Mouse (Mus musculus) intestine, embryonic 15.5 days (tissue): ENCODE data around the gene Erbb4. TPM values are rescaled to one million over a fixed set of nuclear protein-coding genes. Genes with fewer than 3 reads are reported as not detected.

Experiments
- ATAC-seq: fragments of 200-750 bp; cut with Nextera tagmentation; 2 replicates; pipeline ENCODE4 v1.8.0; 2017; ENCODE audit warnings: moderate TSS enrichment, moderate library complexity
- H3K27ac ChIP-seq: fragments of 300-500 bp; sonication (generic); 2 replicates; pipeline ENCODE4 v1.5.1; 2015; ENCODE audit warnings: mild to moderate bottlenecking, inconsistent platforms
- H3K27me3 ChIP-seq: fragments of 300-500 bp; sonication (generic); replicated peaks from 2 replicates; pipeline ENCODE4 v1.6.1; 2015; ENCODE audit warnings: inconsistent platforms
- H3K36me3 ChIP-seq: fragments of 300-500 bp; sonication (generic); 2 replicates; pipeline ENCODE4 v1.6.1; 2015; ENCODE audit warnings: inconsistent platforms
- H3K4me1 ChIP-seq: fragments of 300-500 bp; sonication (generic); replicated peaks from 2 replicates; pipeline ENCODE4 v1.6.1; 2015; ENCODE audit warnings: inconsistent platforms
- H3K4me2 ChIP-seq: fragments of 300-500 bp; sonication (generic); replicated peaks from 2 replicates; pipeline ENCODE4 v1.6.1; 2015; ENCODE audit warnings: mild to moderate bottlenecking, inconsistent platforms
- H3K4me3 ChIP-seq: fragments of 300-500 bp; sonication (generic); replicated peaks from 2 replicates; pipeline ENCODE4 v1.5.1; 2015; ENCODE audit warnings: inconsistent platforms
- H3K9ac ChIP-seq: fragments of 300-500 bp; sonication (generic); 2 replicates; pipeline ENCODE4 v1.6.1; 2015; ENCODE audit warnings: inconsistent platforms
- H3K9me3 ChIP-seq: fragments of 300-500 bp; sonication (generic); 2 replicates; pipeline ENCODE4 v1.6.1; 2016; ENCODE audit warnings: inconsistent platforms
- WGBS: fragments of 180-500 bp; shearing (Covaris S2); methylation state at CpG from one replicate; pipeline ENCODE4 v1.1.7; 2015; 5-methylcytosine and 5-hydroxymethylcytosine counted together
- polyA plus RNA-seq: library from polyadenylated mRNA; unstranded; fragments of >200 nt; fragmentation: Nextera tagmentation; extraction: Ambion mirVana; gene quantifications from 2 replicates; pipeline ENCODE4 v1.2.1, GENCODE M21; 2015

The Erbb4 gene
- polyA plus RNA-seq, 1 experiment from 2014 or later = 0.03 TPM

DNA sequence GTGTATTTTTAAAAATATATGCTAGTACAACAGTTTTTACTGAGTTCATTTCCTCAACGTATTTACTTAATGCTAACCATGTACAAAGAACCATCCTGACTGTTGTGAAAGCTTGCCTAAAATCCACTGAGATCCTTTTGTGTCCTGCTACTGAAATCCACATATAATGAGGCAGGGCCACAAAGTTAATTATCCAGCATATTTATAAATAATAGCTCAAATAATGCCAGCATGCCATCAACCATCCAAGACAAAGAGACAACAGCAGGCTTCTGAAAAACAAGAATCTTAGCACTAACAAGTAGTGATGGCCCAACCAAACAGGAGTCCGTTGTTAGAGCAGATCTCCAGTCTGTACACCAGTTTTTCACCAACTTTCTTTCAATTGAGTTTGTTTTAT lies 215.8 kb downstream of the Erbb4 start:
- Histone ChIP-seq H3K27me3 (no peaks in the 10 kb centered on the region), H3K9me3 (no peaks in the 10 kb centered on the region), H3K4me1 (no peaks in the 10 kb centered on the region), H3K4me3 (no peak overlapping the region), H3K9ac (no peak overlapping the region), H3K4me2 (no peak overlapping the region), H3K36me3 (no peaks in the 10 kb centered on the region), H3K27ac (no peak overlapping the region)
- no peak for ATAC-seq
- 77% methylated on average over 2 of the region's 2 CpGs for WGBS

DNA sequence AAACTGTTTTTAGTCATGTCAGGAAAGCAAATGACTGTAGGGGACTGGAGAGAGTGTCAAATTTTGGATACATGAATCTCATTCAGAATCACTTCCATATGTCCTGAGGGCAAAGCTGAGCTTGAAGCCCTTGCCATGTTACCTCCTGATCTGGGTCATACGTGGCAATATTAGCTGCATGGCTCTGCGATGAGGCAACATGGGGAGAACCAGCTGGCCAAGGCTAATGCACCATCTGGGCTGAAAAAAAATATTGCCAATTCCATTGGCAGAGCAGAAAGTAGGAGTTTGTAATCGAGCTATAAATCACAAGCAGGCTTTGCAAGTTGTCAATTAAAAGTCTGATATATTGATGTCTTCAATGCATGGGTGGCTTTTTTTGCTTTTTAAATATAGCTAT lies 221.0 kb downstream of the Erbb4 start:
- H3K9ac ChIP-seq = no peak overlapping the region

GRCm38 (mm10) chr1:68874954-68875353 lies 232.9 kb downstream of the Erbb4 start:
- Histone ChIP-seq H3K27me3 (no peaks in the 10 kb centered on the region), H3K4me3 (no peak overlapping the region), H3K36me3 (no peaks in the 10 kb centered on the region), H3K4me1 (no peaks in the 10 kb centered on the region), H3K9me3 (no peaks in the 10 kb centered on the region), H3K9ac (no peak overlapping the region), H3K4me2 (no peak overlapping the region), H3K27ac (no peak overlapping the region)
- no peak for ATAC-seq
- WGBS = 70% methylated on average over 8 of the region's 8 CpGs

More for the DNA sequence above, 221.0 kb downstream of the Erbb4 start:
- H3K4me3 ChIP-seq = no peak overlapping the region
- H3K9me3 ChIP-seq = no peaks in the 10 kb centered on the region
- no peak for ATAC-seq
- H3K4me1 ChIP-seq = no peaks in the 10 kb centered on the region
- H3K4me2 ChIP-seq = no peak overlapping the region
- 66% methylated on average over 3 of the region's 3 CpGs for WGBS
- no peak overlapping the region for H3K27ac ChIP-seq
- no peaks in the 10 kb centered on the region for H3K27me3 ChIP-seq
- no peaks in the 10 kb centered on the region for H3K36me3 ChIP-seq

DNA sequence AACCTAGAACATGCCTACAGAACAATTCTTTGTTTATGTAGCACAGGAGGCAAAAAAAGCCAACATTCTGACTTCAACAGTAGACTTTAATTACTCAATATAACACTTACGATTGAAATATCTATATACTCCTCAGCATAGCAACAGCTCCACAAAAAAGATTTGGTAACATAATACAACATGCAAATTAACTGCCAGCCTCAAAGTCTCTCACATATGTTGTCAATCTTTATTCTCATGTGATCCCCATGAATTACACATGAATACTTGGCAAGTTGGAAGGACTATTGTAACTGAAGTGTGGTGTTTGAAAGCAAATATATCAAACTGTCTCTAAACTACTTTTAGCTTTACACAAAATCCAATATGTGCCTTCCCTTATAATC lies 234.2 kb downstream of the Erbb4 start:
- H3K27ac ChIP-seq = no peak overlapping the region
- no peaks in the 10 kb centered on the region for H3K36me3 ChIP-seq
- no peak overlapping the region for H3K4me3 ChIP-seq
- H3K4me1 ChIP-seq = no peaks in the 10 kb centered on the region
- H3K4me2 ChIP-seq = no peak overlapping the region
- ATAC-seq = no peak
- no peak overlapping the region for H3K9ac ChIP-seq
- WGBS = 84% methylated on average over 1 of the region's 1 CpGs
- H3K9me3 ChIP-seq = no peaks in the 10 kb centered on the region
- no peaks in the 10 kb centered on the region for H3K27me3 ChIP-seq

DNA sequence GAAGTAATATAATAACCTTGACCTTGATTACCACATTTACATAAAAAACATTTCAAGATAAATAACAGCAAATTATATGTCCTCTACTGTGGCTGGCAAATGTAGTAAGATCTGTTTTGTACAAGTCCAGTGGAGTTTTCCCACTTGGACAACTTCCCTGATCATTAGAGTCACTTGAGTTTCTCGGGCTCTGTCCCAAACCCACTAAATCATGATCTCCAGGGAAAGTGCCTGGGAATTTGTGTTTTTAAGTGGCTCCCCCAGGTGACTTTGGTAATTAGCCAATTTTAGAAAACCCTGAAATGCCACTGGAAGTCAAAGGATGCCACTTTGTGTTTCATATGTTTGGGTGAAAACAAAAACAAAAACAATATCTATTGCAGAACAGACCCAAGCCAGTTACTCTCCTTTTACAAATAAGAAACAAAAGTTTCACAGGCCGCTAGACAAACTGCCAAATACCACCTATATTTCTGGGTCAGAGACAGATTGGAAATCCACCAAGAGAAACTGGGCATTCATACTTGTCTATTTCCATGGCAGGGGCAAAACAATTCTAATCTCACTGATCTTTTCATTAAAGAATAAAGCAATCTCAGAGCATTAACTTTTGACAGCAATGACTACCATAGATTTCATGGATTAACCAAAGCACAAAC lies 234.8 kb downstream of the Erbb4 start:
- H3K27ac ChIP-seq = no peak overlapping the region
- no peak overlapping the region for H3K9ac ChIP-seq
- 78% methylated on average over 2 of the region's 2 CpGs for WGBS
- H3K4me2 ChIP-seq = no peak overlapping the region
- ATAC-seq = no peak
- H3K36me3 ChIP-seq = no peaks in the 10 kb centered on the region
- no peaks in the 10 kb centered on the region for H3K4me1 ChIP-seq
- no peaks in the 10 kb centered on the region for H3K27me3 ChIP-seq
- no peak overlapping the region for H3K4me3 ChIP-seq
- no peaks in the 10 kb centered on the region for H3K9me3 ChIP-seq

DNA sequence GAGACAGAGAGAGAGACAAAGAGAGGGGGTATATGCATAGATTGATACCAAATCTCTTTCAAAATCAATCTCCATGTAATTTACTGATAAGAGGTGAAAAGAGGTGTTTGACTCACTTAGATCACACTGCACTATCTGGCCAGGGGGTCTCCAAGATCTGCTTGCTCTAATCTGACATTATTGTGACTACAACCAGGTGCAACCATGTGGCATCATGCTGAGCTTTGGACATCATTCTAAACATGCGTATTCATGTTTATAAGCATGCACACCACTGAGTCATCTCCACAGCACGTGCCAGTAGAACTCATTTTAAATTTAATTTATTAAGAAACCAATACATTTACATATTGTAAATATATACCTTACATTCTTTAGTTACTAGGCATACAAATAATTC lies 247.5 kb downstream of the Erbb4 start:
- Histone ChIP-seq H3K4me1 (no peaks in the 10 kb centered on the region), H3K9me3 (no peaks in the 10 kb centered on the region), H3K36me3 (no peaks in the 10 kb centered on the region), H3K27me3 (no peaks in the 10 kb centered on the region), H3K9ac (no peak overlapping the region), H3K4me2 (no peak overlapping the region), H3K27ac (no peak overlapping the region), H3K4me3 (no peak overlapping the region)
- no peak for ATAC-seq
- WGBS = 86% methylated on average over 2 of the region's 2 CpGs

DNA sequence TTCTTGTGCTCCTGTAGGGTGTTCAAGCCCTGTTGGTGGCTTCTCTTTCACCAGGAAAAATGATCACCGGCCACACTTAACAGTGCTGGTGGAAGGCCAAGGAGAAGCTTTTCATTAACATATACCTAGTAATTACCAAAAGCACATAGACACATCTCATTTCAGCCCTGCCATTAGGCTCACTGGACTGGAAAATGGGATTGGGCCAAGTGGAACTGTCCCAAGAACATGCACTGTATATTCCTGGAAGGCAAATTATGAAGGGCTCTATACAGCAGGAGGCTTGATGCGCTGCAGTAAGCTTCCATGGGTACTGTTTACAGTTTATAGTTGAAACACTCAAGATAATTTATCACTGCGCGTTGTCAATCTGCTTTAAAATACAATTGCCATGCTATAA lies 248.4 kb downstream of the Erbb4 start:
- Histone ChIP-seq H3K9me3 (no peaks in the 10 kb centered on the region), H3K27me3 (no peaks in the 10 kb centered on the region), H3K4me3 (no peak overlapping the region), H3K4me2 (no peak overlapping the region), H3K4me1 (no peaks in the 10 kb centered on the region), H3K9ac (no peak overlapping the region), H3K27ac (no peak overlapping the region), H3K36me3 (no peaks in the 10 kb centered on the region)
- 91% methylated on average over 4 of the region's 4 CpGs for WGBS
- ATAC-seq = no peak

- H3K4me2 ChIP-seq = no peak overlapping the region
- 70% methylated on average over 4 of the region's 4 CpGs for WGBS
- no peaks in the 10 kb centered on the region for H3K9me3 ChIP-seq
- no peak overlapping the region for H3K27ac ChIP-seq
- H3K4me1 ChIP-seq = no peaks in the 10 kb centered on the region
- H3K9ac ChIP-seq = no peak overlapping the region
- H3K4me3 ChIP-seq = no peak overlapping the region
- H3K36me3 ChIP-seq = no peaks in the 10 kb centered on the region
- H3K27me3 ChIP-seq = no peaks in the 10 kb centered on the region
- ATAC-seq = no peak
These were observed 268.5 kb downstream of the Erbb4 start for GRCm38 (mm10) chr1:68839352-68839751.

- Histone ChIP-seq H3K27me3 (no peaks in the 10 kb centered on the region), H3K36me3 (no peaks in the 10 kb centered on the region), H3K4me2 (no peak overlapping the region), H3K9me3 (no peaks in the 10 kb centered on the region), H3K9ac (no peak overlapping the region), H3K4me3 (no peak overlapping the region), H3K27ac (no peak overlapping the region), H3K4me1 (no peaks in the 10 kb centered on the region)
- 78% methylated on average over 3 of the region's 3 CpGs for WGBS
- no peak for ATAC-seq
These were observed 273.2 kb downstream of the Erbb4 start for GRCm38 (mm10) chr1:68834686-68835085.

DNA sequence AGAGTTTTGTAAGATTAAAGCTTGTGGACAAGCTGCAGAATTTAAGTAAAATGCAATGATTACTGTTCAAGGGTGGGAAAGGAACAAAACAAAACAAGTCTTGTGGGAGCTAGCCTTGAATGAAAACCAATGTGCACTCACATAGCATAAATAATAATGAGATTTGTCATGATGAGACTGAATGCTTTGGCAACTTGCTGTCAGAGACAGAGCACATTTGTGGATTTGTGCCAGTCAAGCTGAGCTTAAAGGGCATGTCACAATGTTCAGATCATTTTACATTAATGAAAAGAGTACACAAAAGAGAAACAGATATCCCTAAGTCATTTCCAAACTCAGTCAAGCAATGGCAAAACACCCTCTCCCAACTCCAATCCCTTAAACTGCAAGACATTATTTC lies 275.8 kb downstream of the Erbb4 start:
- H3K27me3 ChIP-seq = no peaks in the 10 kb centered on the region
- H3K4me3 ChIP-seq = no peak overlapping the region
- H3K4me2 ChIP-seq = no peak overlapping the region
- H3K9ac ChIP-seq = no peak overlapping the region
- no peak for ATAC-seq
- H3K9me3 ChIP-seq = no peaks in the 10 kb centered on the region
- H3K36me3 ChIP-seq = no peaks in the 10 kb centered on the region
- H3K4me1 ChIP-seq = no peaks in the 10 kb centered on the region
- H3K27ac ChIP-seq = no peak overlapping the region

- no peak overlapping the region for H3K4me2 ChIP-seq
- H3K27me3 ChIP-seq = no peaks in the 10 kb centered on the region
- no peaks in the 10 kb centered on the region for H3K4me1 ChIP-seq
- no peak for ATAC-seq
- H3K36me3 ChIP-seq = no peaks in the 10 kb centered on the region
- no peak overlapping the region for H3K9ac ChIP-seq
- no peak overlapping the region for H3K4me3 ChIP-seq
- H3K9me3 ChIP-seq = no peaks in the 10 kb centered on the region
- no peak overlapping the region for H3K27ac ChIP-seq
- WGBS = 85% methylated on average over 1 of the region's 1 CpGs
These were observed 276.3 kb downstream of the Erbb4 start for GRCm38 (mm10) chr1:68831575-68831974.

- H3K4me2 ChIP-seq = no peak overlapping the region
- H3K27me3 ChIP-seq = no peaks in the 10 kb centered on the region
- H3K9ac ChIP-seq = no peak overlapping the region
- H3K36me3 ChIP-seq = no peaks in the 10 kb centered on the region
- no peaks in the 10 kb centered on the region for H3K4me1 ChIP-seq
- H3K27ac ChIP-seq = no peak overlapping the region
- 86% methylated on average over 2 of the region's 2 CpGs for WGBS
- ATAC-seq = no peak
- no peaks in the 10 kb centered on the region for H3K9me3 ChIP-seq
- H3K4me3 ChIP-seq = no peak overlapping the region
These were observed 277.2 kb downstream of the Erbb4 start for GRCm38 (mm10) chr1:68830501-68831239.

DNA sequence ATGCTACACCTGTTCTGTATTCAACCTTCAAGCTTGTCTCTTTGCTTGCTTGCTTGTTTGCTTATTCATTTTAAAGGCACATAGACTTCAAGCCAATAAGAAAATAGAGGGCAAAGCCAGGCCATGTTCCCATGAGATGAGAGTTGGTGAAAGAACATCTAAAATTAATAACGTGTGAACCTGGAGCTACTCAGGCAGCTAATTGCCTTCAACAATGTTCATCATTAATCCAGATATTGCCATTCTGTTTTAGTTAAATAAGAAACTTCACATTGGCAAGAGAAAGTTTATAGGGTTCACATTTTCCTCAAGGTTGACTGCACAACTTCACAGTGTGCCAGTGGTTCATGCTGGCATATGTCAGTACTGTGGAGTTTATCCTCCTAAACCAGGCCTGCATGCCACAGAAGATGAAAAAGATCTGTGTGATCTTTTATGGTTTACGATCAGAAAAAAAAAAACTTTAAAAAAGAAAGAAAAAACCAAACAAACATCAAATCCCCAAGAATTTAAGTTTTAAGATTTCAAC lies 284.7 kb downstream of the Erbb4 start:
- Histone ChIP-seq H3K36me3 (no peaks in the 10 kb centered on the region), H3K27me3 (no peaks in the 10 kb centered on the region), H3K4me3 (no peak overlapping the region), H3K9me3 (no peaks in the 10 kb centered on the region), H3K9ac (no peak overlapping the region), H3K4me2 (no peak overlapping the region), H3K27ac (no peak overlapping the region), H3K4me1 (no peaks in the 10 kb centered on the region)
- 82% methylated on average over 2 of the region's 2 CpGs for whole genome bisulfite sequencing
- ATAC-seq = no peak
